Mouse (Mus musculus) liver, adult (tissue): ENCODE data around the gene Mad1l1.

Experiments used
- GATA4 ChIP-seq: IDR thresholded peaks from 2 replicates; pipeline ENCODE4 v1.6.1; 2014; ENCODE audit warnings: mild to moderate bottlenecking, low read length; ENCODE audit not compliant: insufficient replicate concordance

Gene Mad1l1

DNA sequence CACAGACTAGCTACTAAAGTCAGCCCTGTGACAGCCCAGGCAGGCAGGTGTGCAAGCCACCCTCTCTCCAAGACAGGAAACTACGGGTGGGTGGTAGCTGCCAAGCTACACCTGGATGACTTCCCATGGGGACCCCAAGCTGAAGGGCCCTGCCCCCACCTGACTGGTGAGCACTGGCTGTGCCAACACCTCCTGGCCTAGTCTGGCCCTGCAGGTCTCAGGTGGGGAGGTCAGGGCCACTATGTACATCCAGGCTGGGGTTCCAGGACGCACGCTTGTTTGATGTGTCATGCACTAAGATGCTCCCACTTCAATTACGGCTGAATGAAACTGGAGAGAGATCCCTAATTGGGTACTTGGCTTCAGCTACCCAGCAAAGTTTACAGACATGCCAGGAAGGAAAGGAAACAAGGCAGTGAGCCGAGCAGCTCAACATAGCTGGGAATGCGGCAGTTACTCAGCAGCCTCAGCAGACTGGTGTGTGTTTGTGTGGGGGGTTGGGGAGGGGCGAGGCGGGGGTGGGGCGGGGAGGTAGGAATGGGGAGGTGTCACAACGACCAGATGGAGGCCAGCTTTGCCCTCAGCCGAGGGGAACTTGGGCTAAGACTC, 239.0 kb downstream of the Mad1l1 start:
- TF ChIP-seq GATA4 = no peak

DNA sequence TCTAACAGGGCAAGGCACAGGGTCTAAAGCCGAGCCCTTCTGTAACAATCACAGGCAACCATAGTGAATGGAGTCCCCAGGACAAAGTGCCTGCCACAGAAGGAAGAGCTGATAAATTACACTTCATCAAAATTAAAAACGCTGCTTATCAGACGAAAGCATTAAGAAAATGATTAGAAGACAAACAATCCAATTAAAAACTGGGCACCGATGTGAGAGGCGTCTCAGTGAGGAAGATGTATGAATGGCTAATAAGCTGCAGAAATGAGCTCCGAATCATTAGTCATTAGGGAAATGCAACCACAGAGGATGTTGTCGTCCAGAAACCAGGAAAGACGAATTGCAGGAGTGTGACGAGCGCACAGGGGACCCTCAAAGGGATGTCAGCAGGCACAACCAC, 240.3 kb downstream of the Mad1l1 start:
- no peak for TF ChIP-seq GATA4

DNA sequence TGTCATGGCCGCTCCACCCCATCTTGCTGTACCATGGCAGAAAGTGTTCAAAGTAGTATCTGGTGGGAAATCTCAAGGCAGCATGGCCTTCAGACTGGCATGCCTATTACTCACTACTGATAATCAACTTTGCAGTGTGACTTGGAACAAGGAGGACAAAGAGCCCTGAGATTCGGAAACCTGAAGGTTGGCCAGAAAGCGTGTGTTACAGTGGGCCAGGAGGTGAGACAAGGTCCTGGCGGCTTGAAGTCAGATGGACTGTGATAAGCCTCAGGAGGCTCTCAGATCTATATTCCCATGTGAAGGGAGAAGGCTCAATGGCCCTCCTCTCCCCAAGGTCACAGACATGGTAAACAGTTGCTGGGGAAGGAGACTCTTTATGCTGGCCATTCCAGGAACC, 241.8 kb downstream of the Mad1l1 start:
- no peak for TF ChIP-seq GATA4

DNA sequence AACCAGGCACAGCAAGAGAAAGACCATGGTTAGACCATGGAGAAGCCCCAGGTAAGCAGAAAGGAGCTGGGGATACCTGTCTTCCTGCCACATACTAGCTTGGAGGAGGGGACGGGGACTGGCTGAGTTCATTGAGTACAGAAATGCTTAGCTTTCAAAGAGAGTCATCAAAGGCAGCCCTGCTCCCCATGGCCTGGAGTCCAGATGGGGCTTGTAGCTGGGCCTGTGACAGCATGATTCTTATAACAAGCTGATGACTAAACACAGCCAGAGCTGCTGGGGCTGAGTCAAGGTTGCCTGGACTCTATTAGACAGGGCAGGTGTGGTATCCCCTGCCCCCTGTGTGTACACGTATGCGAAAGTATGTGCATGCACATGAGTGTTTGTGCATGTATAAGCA, 242.9 kb downstream of the Mad1l1 start:
- TF ChIP-seq GATA4 = no peak

DNA sequence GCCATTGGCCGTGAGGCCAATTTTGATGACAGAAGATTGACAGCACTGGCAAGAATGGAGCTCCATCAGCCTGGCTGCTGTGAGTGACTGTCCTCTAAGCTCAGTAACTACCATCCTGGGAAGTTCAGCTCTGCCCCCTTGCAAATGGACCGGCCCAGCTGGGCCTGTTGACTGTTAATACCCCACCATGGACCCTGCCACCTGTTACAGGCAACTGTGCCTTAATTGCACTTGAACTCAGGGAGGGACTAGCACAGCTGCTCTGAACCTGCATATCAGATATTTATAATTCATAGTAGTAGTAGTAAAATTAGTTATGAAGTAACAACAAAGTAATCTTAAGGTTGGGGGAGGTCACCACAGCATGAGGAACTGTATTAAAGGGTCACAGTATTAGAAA, 244.9 kb downstream of the Mad1l1 start:
- no peak for TF ChIP-seq GATA4

DNA sequence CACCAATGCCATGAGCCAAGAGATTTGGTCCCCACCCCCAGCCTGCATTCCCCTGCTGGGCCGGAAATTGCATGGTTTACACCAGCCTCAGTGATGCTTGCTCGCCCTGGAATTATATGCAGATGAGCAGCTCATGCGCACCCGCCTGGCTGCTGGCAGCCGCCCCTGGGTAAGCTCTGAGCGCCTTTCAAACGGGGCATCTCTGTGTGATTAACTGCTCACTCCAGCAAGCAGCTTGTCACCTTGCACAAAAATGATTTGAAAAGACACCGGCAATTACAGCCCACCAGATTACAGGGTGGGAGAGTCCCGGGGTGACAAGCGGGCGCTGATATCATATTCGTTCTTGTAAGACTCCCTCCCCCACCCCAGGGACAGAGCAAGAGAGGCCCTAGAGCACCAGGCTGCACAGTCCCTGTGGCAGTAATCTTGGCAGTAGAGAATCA, 247.7 kb downstream of the Mad1l1 start:
- TF ChIP-seq GATA4 = no peak

DNA sequence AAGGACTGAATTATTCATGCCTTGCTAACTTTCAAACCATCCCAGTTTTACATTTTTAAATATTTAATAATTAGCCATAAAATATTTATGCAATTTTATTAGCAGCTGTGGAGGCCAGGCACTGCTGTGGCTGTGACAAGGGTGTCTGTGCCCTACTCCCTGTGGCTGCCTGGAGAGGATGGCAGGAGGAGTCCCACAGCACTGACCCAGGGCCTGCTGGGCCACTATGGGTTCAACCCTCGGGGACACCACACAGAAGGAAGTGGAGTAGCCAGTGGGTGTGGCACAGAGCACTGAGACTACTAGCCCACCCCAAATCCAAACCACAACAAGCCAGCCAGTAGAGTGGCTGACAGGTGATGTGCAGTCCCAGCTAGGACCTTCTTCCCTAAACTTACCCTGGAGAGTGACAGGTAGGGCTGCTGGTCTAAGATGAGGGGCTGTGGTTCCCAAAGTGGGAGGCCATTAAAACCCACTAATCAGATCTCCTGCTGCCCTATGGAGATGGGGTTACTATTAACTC, 248.1 kb downstream of the Mad1l1 start:
- TF ChIP-seq GATA4 = no peak

DNA sequence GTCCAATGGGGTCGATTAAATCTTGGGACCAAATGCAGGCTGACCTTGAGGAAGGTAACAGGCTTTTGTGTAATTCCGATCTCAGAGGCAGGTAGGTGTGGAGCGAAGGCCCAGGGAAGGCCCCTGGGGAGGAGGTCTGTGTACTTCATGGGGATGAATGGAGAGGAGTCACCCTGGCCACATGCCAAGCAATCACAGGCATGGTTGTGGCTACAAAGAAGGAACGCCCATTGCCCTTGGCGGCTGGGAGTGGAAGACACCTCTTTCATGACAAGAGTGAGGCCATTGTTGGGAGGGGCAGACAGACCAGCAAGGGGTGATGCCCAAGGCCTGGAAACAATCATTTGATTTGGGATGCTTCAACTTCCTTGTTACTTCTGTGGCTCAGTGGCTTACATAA, 252.8 kb downstream of the Mad1l1 start:
- TF ChIP-seq GATA4 = no peak

DNA sequence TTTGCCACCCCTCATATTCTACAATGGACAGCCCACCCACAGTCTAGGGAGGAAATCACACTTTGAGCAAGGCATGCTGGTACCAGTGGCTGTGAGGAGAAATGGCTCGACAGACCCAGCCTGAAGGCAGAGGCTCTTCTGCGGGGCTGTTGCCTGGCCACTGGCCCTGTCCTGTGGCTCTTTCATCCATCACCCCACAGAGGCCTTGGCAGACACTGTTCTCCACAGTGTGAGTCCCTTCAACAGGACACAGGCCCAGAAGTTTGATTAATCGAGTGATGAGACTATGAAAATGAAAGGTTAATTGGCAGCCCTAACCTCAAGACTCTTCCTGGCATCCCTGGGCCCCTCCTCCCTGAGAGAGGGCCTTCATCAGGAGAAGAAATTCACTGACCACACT, 253.3 kb downstream of the Mad1l1 start:
- no peak for TF ChIP-seq GATA4

DNA sequence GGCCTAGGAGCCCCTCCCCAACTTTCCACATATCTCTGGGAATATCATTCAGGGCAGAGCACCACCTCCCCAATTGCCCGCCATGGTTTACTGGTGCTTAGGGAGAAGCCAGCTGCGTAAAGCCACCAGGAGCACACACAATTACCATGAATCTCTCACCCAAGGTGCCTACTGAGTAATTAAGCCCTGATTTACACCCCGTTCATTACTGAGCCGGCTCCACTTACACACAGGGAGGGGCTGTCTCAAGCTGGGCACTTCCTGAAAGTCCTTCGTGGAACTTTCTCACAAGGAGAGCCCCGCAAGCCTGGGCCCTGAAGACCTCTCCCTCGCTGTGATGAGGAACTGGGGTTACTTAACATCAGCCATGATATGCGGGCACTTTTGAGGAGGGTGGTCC, 254.6 kb downstream of the Mad1l1 start:
- no peak for TF ChIP-seq GATA4

DNA sequence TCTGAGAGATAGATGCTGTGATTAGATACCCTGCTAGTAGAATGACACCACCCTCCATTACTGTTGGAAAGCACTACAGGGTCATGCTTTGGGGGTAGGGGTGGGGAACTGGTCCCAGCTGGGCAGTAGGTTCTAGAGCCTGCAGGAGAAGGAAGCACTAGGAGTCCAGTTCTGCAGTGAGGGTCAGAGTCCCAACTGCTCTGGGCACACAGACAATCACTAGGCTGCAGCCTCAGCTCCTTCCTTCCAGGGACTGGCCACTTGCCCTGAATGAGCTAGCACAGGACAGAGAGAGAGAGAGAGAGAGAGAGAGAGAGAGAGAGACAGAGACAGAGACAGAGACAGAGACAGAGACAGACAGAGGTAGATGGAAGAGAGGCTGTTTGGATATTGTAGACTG, 255.1 kb downstream of the Mad1l1 start:
- no peak for TF ChIP-seq GATA4

DNA sequence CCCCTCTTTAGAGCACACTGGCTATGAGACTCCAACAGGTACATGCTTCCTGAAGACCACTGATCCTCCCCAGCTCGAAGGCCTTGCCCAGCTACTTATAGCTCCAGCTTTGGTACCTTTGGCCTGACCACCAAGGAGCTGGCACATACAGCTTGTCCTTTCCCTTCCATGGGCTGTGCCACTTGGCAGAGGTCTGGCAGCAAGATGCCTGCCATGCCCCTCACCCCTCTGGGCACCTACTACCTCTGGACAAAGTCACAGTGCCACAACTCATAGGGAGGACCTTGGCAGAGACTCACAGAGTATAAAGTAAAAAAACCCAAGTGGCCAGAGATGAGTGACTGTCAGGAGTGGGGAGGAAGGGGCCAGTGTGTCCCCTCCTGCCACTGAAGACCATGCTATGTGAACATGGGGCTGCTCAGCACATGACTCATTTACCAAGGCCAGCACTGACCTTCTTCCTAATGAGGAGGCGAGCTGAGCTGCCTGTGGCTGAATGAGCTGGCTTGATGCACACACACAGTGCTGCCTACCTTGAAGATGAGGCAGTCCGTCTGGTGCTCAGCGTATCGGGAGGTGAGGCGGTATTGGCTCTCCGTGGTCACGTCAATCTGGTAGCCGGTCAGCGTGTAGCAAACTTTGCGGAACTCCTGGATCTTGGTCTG, 255.9 kb downstream of the Mad1l1 start:
- TF ChIP-seq GATA4 = no peak

DNA sequence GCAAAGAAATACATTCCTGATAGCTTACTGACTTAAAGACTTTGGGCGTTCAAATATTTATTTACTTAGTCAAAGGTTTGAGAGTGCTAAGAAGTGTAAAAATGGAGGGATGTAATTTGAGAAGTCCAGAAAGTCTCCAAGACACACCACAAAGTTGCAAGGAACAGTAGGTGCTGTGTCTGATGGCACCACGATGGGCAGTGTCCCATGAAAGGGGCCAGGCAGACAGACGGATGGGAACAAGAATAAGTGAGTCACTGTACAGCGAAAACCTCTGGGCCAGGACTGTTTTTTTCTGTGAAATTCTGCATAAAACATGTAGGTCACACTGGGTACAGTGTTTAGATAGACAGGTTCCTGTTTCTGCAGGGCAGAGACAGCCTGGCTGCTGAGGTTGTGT, 256.8 kb downstream of the Mad1l1 start:
- TF ChIP-seq GATA4 = no peak

DNA sequence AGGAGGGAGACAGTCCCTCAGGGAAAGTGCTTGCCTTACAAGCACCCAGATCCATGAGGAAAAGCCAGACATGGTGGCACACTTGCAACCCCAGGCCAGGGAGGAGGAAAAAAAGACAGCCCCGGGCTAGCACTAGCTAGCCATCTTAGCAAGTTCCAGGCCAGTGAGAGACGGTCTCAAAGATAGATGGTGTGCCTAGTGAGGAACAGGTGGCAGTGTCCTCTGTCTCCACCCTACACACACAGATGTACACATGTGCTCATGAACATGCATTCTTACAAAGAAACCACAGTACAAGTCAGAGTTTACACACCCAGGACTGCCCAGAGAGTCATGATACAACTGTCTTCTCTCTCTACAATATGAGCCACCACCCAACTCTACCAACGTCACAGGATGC, 258.5 kb downstream of the Mad1l1 start:
- no peak for TF ChIP-seq GATA4

DNA sequence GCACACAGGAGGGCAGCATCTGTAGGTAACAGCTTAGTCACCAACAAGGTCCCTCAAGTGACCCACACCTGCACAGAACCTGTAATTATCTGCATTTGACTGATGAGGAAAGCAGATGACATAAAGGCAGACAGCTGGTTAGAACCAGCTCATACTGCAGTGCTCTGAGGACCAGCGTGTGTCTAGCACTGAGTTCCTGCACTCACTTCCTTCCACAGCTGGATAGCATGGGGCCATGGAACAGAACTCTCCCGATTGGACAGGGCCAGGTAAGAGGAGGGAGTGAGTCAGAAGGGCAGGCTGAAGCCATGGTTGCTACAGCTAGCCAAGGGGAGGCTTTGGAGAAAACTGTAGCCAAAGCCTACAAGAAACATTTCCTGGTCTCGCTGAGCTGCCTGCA, 259.0 kb downstream of the Mad1l1 start:
- no peak for TF ChIP-seq GATA4

DNA sequence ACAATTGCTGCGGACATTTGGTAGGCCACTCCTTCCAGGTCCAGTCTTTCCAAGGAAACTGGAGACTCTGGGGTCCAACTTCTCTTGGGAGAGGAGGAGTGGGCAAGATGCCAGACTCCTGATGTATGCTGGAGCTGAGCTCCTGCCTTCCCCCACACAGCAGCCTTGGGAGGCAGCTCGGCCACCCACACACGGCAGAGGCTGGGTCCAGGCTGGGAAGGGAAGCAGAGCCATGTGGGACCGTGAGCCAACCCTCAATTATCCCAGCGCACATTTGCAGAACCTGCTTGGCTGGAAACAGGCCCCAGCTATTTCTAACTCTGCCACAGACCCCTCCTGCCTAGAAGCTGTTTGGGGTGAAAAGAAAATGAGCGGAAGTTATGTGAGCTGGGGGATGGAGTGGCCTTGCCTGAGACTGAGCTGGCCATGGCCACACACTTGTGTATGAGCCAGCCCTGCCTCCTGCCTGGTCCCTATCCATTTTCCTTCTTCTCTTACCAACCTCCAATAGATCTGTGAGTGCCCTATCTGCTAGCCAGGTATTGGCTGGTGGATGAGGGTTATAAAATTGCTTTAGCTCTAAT, 260.0 kb downstream of the Mad1l1 start:
- no peak for TF ChIP-seq GATA4

DNA sequence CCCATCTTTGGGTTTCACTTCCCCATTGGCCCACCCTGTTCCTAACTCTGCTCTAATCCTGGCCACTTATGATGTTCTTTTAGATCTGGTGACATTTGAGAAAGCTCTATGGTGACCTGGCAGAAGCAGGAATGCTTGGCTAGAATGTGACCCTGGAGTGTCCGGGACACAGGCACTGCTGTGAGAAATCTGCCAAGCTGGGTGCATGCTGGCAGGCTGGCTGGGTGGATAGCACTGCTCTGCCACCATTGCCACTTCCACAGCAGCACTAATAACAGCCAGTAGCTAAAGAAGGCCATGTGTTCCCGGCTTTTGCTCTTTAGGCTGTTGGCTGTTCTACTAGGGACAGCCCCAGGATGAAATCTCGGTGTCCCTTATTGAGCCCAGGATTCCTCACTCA, 265.1 kb downstream of the Mad1l1 start:
- no peak for TF ChIP-seq GATA4

DNA sequence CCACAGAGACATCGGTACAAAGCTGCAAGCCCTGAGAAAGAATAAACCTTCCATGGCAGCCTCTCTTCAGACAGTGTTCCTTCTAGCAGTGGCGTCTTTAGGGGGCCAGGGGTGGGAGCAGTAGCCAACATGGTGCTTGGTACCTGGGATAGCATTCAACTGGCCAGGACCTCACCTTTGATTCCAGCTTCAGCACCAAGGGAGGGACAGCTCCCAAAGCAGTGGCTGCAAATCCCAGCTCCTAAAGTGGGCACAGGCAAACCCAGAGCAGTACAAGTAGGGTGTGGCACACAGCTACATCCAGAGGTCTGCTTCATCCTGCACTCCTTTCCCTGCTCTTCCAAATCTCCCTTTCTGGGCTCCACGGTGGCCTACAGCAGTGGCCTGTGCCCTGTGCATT, 265.9 kb downstream of the Mad1l1 start:
- TF ChIP-seq GATA4 = no peak
